Mouse (Mus musculus): ENCODE results near the gene Snx29.

GRCm38 (mm10) chr16:11655893-11656292 lies 333.2 kb downstream of the Snx29 start:
- no peak for TF ChIP-seq POLR2A (IDR thresholded peaks at IDR 0.05; ENCODE audit: borderline replicate concordance, control insufficient read depth, low read depth, low read length)
- no peak for TF ChIP-seq CTCF (IDR thresholded peaks at IDR 0.05; ENCODE audit: control insufficient read depth, insufficient read depth, low read length)
